Mouse (Mus musculus) cerebellum, adult 2 months (tissue): ENCODE measurements around the gene Kifc5b.

Experiments used
- CTCF ChIP-seq: fragments of 200-500 bp; IDR thresholded peaks from 2 replicates; pipeline ENCODE4 v1.5.1; 2011; ENCODE audit warnings: low read depth, mild to moderate bottlenecking, control low read depth, low read length, moderate library complexity, borderline replicate concordance; ENCODE audit not compliant: insufficient read depth
- POLR2A ChIP-seq: fragments of 200-500 bp; IDR thresholded peaks from 2 replicates; pipeline ENCODE4 v1.6.1; 2011; ENCODE audit warnings: low read length, control low read depth, borderline replicate concordance; ENCODE audit not compliant: insufficient read depth

GRCm38 (mm10) chr17:26904320-26904719 lies 12.6 kb upstream of the Kifc5b start:
- TF ChIP-seq POLR2A (no peak), CTCF (no peak)
